Mouse (Mus musculus): ENCODE data around the gene Map3k3. TPM values are rescaled to one million over a fixed set of nuclear protein-coding genes. Genes with fewer than 3 reads are reported as not detected.
"Not testable (repeated sequence)": the region's sequence is repeated elsewhere in the genome, so short reads cannot be mapped to it uniquely, and the experiment has no call there.

Gene Map3k3
- total RNA-seq, 2 experiments from 2014 or later, result 44.3 to 48.8 TPM

GRCm38 (mm10) chr11:106192657-106193370, 108.4 kb downstream of the Map3k3 start:
- no peak for DNase-seq

GRCm38 (mm10) chr11:106193371-106194154, 109.2 kb downstream of the Map3k3 start:
- peak; percentile 99 for DNase-seq

GRCm38 (mm10) chr11:106194155-106194541, 109.7 kb downstream of the Map3k3 start:
- no peak for DNase-seq

GRCm38 (mm10) chr11:106194891-106195290, 110.5 kb downstream of the Map3k3 start:
- DNase-seq, result no peak

- no peak for DNase-seq
Observed at GRCm38 (mm10) chr11:106195341-106195740, 110.9 kb downstream of the Map3k3 start.

- DNase-seq, result no peak
Observed at GRCm38 (mm10) chr11:106198277-106198676, 113.9 kb downstream of the Map3k3 start.

- not testable (repeated sequence) for DNase-seq
Observed at GRCm38 (mm10) chr11:106199997-106200396, 115.6 kb downstream of the Map3k3 start.

GRCm38 (mm10) chr11:106200756-106201155, 116.3 kb downstream of the Map3k3 start:
- DNase-seq, result no peak

GRCm38 (mm10) chr11:106201337-106202122, 117.1 kb downstream of the Map3k3 start:
- DNase-seq, result no peak

GRCm38 (mm10) chr11:106202123-106202465, 117.7 kb downstream of the Map3k3 start, which contains the start of gene Strada:
Gene Strada, minus strand, starts transcription at chr11:106202168.
- no peak for DNase-seq

Other genes with a start within 250 kb of the Map3k3 start
- 100 to 1,000 TPM; 123 to 140 TPM for gene Cyb561, start 131.3 kb upstream of the Map3k3 start, total RNA-seq (2021)
- gene Ace, start 116.7 kb upstream of the Map3k3 start, total RNA-seq (2021), result 10 to 100 TPM; 12.9 to 15.4 TPM
- not detected for gene Ace3, start 89.9 kb upstream of the Map3k3 start, total RNA-seq (2021)
- gene Kcnh6, start 76.5 kb upstream of the Map3k3 start, total RNA-seq (2021), result under 1 TPM; 0.24 to 0.61 TPM
- 10 to 100 TPM; 54.3 to 56.1 TPM for gene Dcaf7, start 47.7 kb upstream of the Map3k3 start, total RNA-seq (2021)
- 10 to 100 TPM; 40.8 to 52.4 TPM for gene Taco1, start 18.6 kb upstream of the Map3k3 start, total RNA-seq (2021)
- not detected for gene Gm10840, start 76.2 kb downstream of the Map3k3 start, total RNA-seq (2021)
- 10 to 100 TPM; 40.4 to 43.1 TPM for gene Limd2, start 76.2 kb downstream of the Map3k3 start, total RNA-seq (2021)
- 10 to 100 TPM; 12.1 to 16.1 TPM for gene Strada, start 117.6 kb downstream of the Map3k3 start, total RNA-seq (2021)
- gene Ccdc47, start 131.7 kb downstream of the Map3k3 start, total RNA-seq (2021), result 10 to 100 TPM; 75.9 to 86.3 TPM
- 10 to 100 TPM; 49.0 to 54.0 TPM for gene Ddx42, start 132.3 kb downstream of the Map3k3 start, total RNA-seq (2021)
- 10 to 100 TPM; 55.4 to 57.0 TPM for gene Ftsj3, start 171.5 kb downstream of the Map3k3 start, total RNA-seq (2021)
- 100 to 1,000 TPM; 121 to 129 TPM for gene Psmc5, start 171.5 kb downstream of the Map3k3 start, total RNA-seq (2021)
- 10 to 100 TPM; 77.9 to 83.2 TPM for gene Smarcd2, start 188.4 kb downstream of the Map3k3 start, total RNA-seq (2021)
- under 1 TPM; 0.15 to 0.33 TPM for gene Tcam1, start 192.1 kb downstream of the Map3k3 start, total RNA-seq (2021)
- gene Gh, start 217.3 kb downstream of the Map3k3 start, total RNA-seq (2021), result not detected
- gene Cd79b, start 230.1 kb downstream of the Map3k3 start, total RNA-seq (2021), result 10 to 100 TPM; 10.9 to 11.6 TPM

All from adrenal gland, postnatal 10 days (tissue).